Mouse (Mus musculus): ENCODE measurements around the gene Ube2e2. TPM values are rescaled to one million over a fixed set of nuclear protein-coding genes. Genes with fewer than 3 reads are reported as not detected.
"Not testable (repeated sequence)": the region's sequence is repeated elsewhere in the genome, so short reads cannot be mapped to it uniquely, and the experiment has no call there.

The Ube2e2 gene
- polyA plus RNA-seq, 1 experiment from 2014 or later, result 53.1 TPM

GRCm38 (mm10) chr14:18564999-18565398 lies 329.1 kb downstream of the Ube2e2 start:
- H3K36me3 ChIP-seq (ENCODE audit: control insufficient read depth, insufficient read depth, low read length); H3K4me1 ChIP-seq (ENCODE audit: control insufficient read depth, insufficient read depth, low read length); H3K4me3 ChIP-seq (ENCODE audit: low read length); H3K9ac ChIP-seq (ENCODE audit: low read depth, low read length); H3K9me3 ChIP-seq (ENCODE audit: control insufficient read depth, low read length); ATAC-seq (ENCODE audit: low FRiP score, low TSS enrichment); H3K27ac ChIP-seq (ENCODE audit: low read depth, low read length); H3K4me2 ChIP-seq (replicated peaks; ENCODE audit: low read depth, low read length); H3K27me3 ChIP-seq (ENCODE audit: control insufficient read depth, insufficient read depth, low read length): not testable (repeated sequence)
- WGBS, result 80% methylated on average over 8 of the region's 8 CpGs

DNA sequence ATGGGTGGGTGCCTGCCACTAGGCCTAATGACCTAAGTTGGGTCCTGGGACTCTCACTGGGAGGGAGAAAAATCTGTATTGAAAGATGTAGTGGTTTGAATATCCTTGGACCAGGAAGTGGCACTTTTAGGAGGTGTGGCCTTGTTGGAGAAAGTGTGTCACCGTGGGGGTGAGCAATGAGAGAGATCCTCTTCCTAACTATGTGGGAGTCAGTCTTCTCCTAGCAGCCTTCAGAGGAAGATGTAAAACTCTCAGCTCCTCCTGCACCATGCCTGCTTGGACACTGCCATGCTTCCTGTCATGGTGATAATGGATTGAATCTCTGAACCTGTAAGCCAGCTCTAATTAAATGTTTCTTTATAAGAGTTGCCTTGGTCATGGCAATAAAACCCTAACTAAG lies 338.8 kb downstream of the Ube2e2 start:
- H3K27me3 ChIP-seq (ENCODE audit: control insufficient read depth, insufficient read depth, low read length), result no peaks in the 10 kb centered on the region
- H3K9me3 ChIP-seq (ENCODE audit: control insufficient read depth, low read length), result no peaks in the 10 kb centered on the region
- 0 out of 2 replicates have a peak, but pooled peaks have one; percentile 49 for ATAC-seq (ENCODE audit: low FRiP score, low TSS enrichment)
- H3K4me2 ChIP-seq (replicated peaks; ENCODE audit: low read depth, low read length), result no peak overlapping the region
- H3K4me3 ChIP-seq (ENCODE audit: low read length), result no peak overlapping the region
- H3K36me3 ChIP-seq (ENCODE audit: control insufficient read depth, insufficient read depth, low read length), result no peaks in the 10 kb centered on the region
- 24% methylated on average over 1 of the region's 1 CpGs for WGBS
- H3K4me1 ChIP-seq (ENCODE audit: control insufficient read depth, insufficient read depth, low read length), result no peaks in the 10 kb centered on the region
- H3K27ac ChIP-seq (ENCODE audit: low read depth, low read length), result no peak overlapping the region
- H3K9ac ChIP-seq (ENCODE audit: low read depth, low read length), result no peak overlapping the region

DNA sequence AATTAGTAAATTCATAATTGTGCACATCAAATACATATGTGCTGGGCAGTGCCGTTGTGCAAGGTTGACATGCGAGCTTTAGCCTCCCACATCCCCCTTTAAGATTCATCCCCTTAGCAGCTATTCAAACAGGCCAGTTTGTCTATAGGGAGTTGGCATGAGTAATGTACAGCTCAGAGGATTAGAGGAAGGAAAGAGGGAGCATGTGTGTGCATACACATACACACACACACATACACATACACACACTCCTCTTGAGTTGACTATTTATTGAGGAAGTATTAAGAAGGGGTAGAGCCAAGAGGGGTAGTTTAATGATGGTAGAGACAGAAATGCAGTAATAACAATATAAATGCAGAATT lies 339.5 kb downstream of the Ube2e2 start:
- Histone ChIP-seq H3K9ac (ENCODE audit: low read depth, low read length) (no peak overlapping the region), H3K27ac (ENCODE audit: low read depth, low read length) (no peak overlapping the region), H3K4me2 (replicated peaks; ENCODE audit: low read depth, low read length) (no peak overlapping the region), H3K36me3 (ENCODE audit: control insufficient read depth, insufficient read depth, low read length) (no peaks in the 10 kb centered on the region), H3K4me3 (ENCODE audit: low read length) (no peak overlapping the region), H3K4me1 (ENCODE audit: control insufficient read depth, insufficient read depth, low read length) (no peaks in the 10 kb centered on the region), H3K27me3 (ENCODE audit: control insufficient read depth, insufficient read depth, low read length) (no peaks in the 10 kb centered on the region), H3K9me3 (ENCODE audit: control insufficient read depth, low read length) (no peaks in the 10 kb centered on the region)
- WGBS, result 60% methylated on average over 2 of the region's 2 CpGs
- ATAC-seq (ENCODE audit: low FRiP score, low TSS enrichment), result no peak

DNA sequence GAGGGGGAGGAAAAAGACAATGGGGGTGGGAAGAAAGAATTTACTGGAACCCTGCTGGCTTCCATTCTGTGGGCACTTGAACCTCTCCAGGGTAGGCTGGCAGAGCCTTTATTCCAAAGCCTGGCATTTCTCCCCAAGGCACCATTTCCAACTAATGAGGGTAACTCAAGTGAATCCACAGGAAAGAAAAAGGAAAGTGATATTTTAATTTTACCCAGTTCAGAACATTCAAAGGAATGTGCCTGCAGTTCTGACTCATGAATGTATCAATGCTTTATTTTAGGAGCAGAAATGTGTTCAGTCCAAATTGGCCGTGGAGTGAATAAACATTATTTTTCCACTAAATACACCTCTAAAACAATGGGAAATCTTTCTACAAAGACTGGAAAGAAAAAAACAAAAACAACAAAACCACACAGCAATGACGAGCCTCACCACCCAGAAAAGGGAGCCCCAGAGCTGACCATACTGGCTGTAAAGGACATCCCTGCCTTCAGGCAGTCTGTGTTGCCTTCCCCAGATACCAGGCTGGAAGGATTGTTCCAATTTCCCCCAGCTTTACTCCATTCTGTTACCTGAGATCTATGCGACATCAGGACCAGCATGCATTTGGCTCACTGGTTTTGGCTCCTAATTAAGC lies 340.0 kb downstream of the Ube2e2 start:
- Histone ChIP-seq H3K27ac (ENCODE audit: low read depth, low read length) (no peak overlapping the region), H3K4me2 (replicated peaks; ENCODE audit: low read depth, low read length) (no peak overlapping the region), H3K4me1 (ENCODE audit: control insufficient read depth, insufficient read depth, low read length) (no peaks in the 10 kb centered on the region), H3K36me3 (ENCODE audit: control insufficient read depth, insufficient read depth, low read length) (no peaks in the 10 kb centered on the region), H3K9ac (ENCODE audit: low read depth, low read length) (no peak overlapping the region), H3K4me3 (ENCODE audit: low read length) (no peak overlapping the region), H3K27me3 (ENCODE audit: control insufficient read depth, insufficient read depth, low read length) (no peaks in the 10 kb centered on the region), H3K9me3 (ENCODE audit: control insufficient read depth, low read length) (no peaks in the 10 kb centered on the region)
- no peak for ATAC-seq (ENCODE audit: low FRiP score, low TSS enrichment)
- WGBS, result 73% methylated on average over 3 of the region's 3 CpGs

GRCm38 (mm10) chr14:18547541-18547940 lies 346.5 kb downstream of the Ube2e2 start:
- H3K4me2 ChIP-seq (replicated peaks; ENCODE audit: low read depth, low read length), result no peak overlapping the region
- H3K9me3 ChIP-seq (ENCODE audit: control insufficient read depth, low read length), result no peaks in the 10 kb centered on the region
- no peak overlapping the region for H3K9ac ChIP-seq (ENCODE audit: low read depth, low read length)
- WGBS, result 56% methylated on average over 5 of the region's 5 CpGs
- no peak overlapping the region for H3K27ac ChIP-seq (ENCODE audit: low read depth, low read length)
- H3K4me1 ChIP-seq (ENCODE audit: control insufficient read depth, insufficient read depth, low read length), result no peaks in the 10 kb centered on the region
- ATAC-seq (ENCODE audit: low FRiP score, low TSS enrichment), result no peak
- H3K36me3 ChIP-seq (ENCODE audit: control insufficient read depth, insufficient read depth, low read length), result no peaks in the 10 kb centered on the region
- no peak overlapping the region for H3K4me3 ChIP-seq (ENCODE audit: low read length)
- H3K27me3 ChIP-seq (ENCODE audit: control insufficient read depth, insufficient read depth, low read length), result no peaks in the 10 kb centered on the region

GRCm38 (mm10) chr14:18539092-18539491 lies 355.0 kb downstream of the Ube2e2 start:
- not testable (repeated sequence) for H3K4me3 ChIP-seq (ENCODE audit: low read length); H3K9ac ChIP-seq (ENCODE audit: low read depth, low read length); H3K36me3 ChIP-seq (ENCODE audit: control insufficient read depth, insufficient read depth, low read length); H3K27ac ChIP-seq (ENCODE audit: low read depth, low read length); H3K9me3 ChIP-seq (ENCODE audit: control insufficient read depth, low read length); H3K4me1 ChIP-seq (ENCODE audit: control insufficient read depth, insufficient read depth, low read length); ATAC-seq (ENCODE audit: low FRiP score, low TSS enrichment); H3K27me3 ChIP-seq (ENCODE audit: control insufficient read depth, insufficient read depth, low read length); H3K4me2 ChIP-seq (replicated peaks; ENCODE audit: low read depth, low read length)
- WGBS, result 83% methylated on average over 4 of the region's 4 CpGs

- H3K27ac ChIP-seq (ENCODE audit: low read depth, low read length), result no peak overlapping the region
- no peak for ATAC-seq (ENCODE audit: low FRiP score, low TSS enrichment)
- no peaks in the 10 kb centered on the region for H3K27me3 ChIP-seq (ENCODE audit: control insufficient read depth, insufficient read depth, low read length)
- H3K9ac ChIP-seq (ENCODE audit: low read depth, low read length), result no peak overlapping the region
- 71% methylated on average over 2 of the region's 2 CpGs for WGBS
- no peaks in the 10 kb centered on the region for H3K36me3 ChIP-seq (ENCODE audit: control insufficient read depth, insufficient read depth, low read length)
- no peaks in the 10 kb centered on the region for H3K4me1 ChIP-seq (ENCODE audit: control insufficient read depth, insufficient read depth, low read length)
- H3K4me2 ChIP-seq (replicated peaks; ENCODE audit: low read depth, low read length), result no peak overlapping the region
- H3K9me3 ChIP-seq (ENCODE audit: control insufficient read depth, low read length), result no peaks in the 10 kb centered on the region
- no peak overlapping the region for H3K4me3 ChIP-seq (ENCODE audit: low read length)
Measured at GRCm38 (mm10) chr14:18530899-18531298, 363.2 kb downstream of the Ube2e2 start.

DNA sequence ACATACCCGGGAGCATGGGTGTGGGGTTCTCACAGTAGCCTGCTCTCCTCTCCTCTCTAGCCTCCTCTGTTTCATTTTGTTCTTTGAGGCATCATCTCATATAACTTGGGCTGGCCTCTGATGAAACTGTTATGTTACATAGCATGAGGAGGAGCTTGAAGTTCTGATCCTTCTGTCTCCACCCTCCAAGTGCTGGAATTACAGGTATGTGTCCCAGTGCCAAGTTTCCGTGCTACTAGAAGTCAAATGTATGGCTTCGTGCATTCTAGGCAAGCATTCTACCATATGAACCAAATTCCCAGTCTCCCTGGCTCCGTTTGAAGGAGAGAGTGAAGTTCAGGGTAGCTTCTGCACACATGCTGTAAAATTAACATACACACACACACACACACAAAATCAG lies 363.6 kb downstream of the Ube2e2 start:
- Histone ChIP-seq H3K27ac (ENCODE audit: low read depth, low read length) (no peak overlapping the region), H3K4me1 (ENCODE audit: control insufficient read depth, insufficient read depth, low read length) (no peaks in the 10 kb centered on the region), H3K4me2 (replicated peaks; ENCODE audit: low read depth, low read length) (no peak overlapping the region), H3K9me3 (ENCODE audit: control insufficient read depth, low read length) (no peaks in the 10 kb centered on the region), H3K9ac (ENCODE audit: low read depth, low read length) (no peak overlapping the region), H3K36me3 (ENCODE audit: control insufficient read depth, insufficient read depth, low read length) (no peaks in the 10 kb centered on the region), H3K4me3 (ENCODE audit: low read length) (no peak overlapping the region), H3K27me3 (ENCODE audit: control insufficient read depth, insufficient read depth, low read length) (no peaks in the 10 kb centered on the region)
- no peak for ATAC-seq (ENCODE audit: low FRiP score, low TSS enrichment)
- WGBS, result 83% methylated on average over 4 of the region's 4 CpGs

Data from kidney, embryonic 14.5 days (tissue).